Mouse (Mus musculus): Measurements from ENCODE around the gene Pik3cb. TPM values are rescaled to one million over a fixed set of nuclear protein-coding genes. Genes with fewer than 3 reads are reported as not detected.
A peak's percentile ranks its signal among the peaks of the same experiment; 100 is the strongest.

Gene Pik3cb
- polyA plus RNA-seq, 1 experiment from 2014 or later = 2.3 TPM

DNA sequence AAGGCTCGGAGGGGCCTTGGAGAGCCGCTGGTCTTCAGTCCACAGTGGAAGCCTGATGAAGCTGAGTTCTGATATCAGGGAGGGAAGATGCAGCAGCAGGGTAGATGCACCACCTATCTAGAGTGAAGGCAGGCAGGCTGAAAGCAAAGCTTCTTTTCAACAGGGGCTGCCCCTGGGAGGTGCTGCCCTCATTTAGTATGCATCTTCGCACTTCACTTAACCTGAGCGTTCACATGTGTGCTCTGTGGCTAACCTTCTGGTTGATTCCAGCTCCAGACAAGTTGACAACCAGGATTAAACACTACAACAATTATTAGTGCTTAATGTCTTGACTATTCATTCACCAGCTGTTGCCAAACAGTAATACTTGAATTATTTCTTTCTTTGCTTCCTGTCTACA lies 146.3 kb downstream of the Pik3cb start:
- ATAC-seq = no peak
- TF ChIP-seq EP300 (IDR thresholded peaks at IDR 0.05; ENCODE audit: low read depth) = no peak
- no peak overlapping the region for H3K9ac ChIP-seq (replicated peaks)

DNA sequence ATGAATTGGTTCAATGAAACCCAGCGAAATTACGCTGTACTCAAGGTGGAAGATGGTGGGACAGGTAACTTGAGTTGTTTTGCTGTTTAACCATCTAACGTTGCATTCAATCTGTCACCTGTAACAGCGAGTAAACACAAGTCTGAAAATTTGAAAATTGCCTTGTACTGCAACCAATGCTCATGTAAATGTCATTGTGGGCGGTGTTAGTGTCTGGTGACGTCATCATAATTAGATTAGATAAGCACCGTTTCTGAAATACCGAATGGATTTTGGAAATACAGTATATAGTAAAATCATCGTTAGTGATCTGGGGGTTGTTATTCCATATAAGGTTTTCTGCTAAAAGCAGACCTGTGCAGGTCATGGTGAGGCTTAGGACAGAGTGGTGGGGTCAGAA lies 153.3 kb downstream of the Pik3cb start:
- Histone ChIP-seq H3K4me1 (ENCODE audit: insufficient read depth) (peaks cover 17% of the 10 kb centered on the region), H3K36me3 (replicated peaks; ENCODE audit: insufficient read depth, low read length) (no peaks in the 10 kb centered on the region), H3K4me3 (ENCODE audit: low read depth, low read length) (peak overlapping the region; percentile 80), H3K4me2 (ENCODE audit: low read depth, low read length) (peak overlapping the region; percentile 100), H3K9me3 (ENCODE audit: low read length) (no peaks in the 10 kb centered on the region), H3K9ac (replicated peaks) (peak overlapping the region; percentile 80), H3K27me3 (ENCODE audit: insufficient read depth, low read length) (0 out of 2 replicates have a peak, but pooled peaks cover 15% of the 10 kb centered on the region), H3K27ac (ENCODE audit: low read depth) (no peak overlapping the region)
- no peak for DNase-seq
- no peak for TF ChIP-seq EP300 (IDR thresholded peaks at IDR 0.05; ENCODE audit: low read depth)
- TF ChIP-seq CTCF (IDR thresholded peaks at IDR 0.05; ENCODE audit: low read depth) = no peak
- WGBS (ENCODE audit: insufficient replicate concordance) = 45% methylated on average over 9 of the region's 9 CpGs
- no peak for ATAC-seq

More for the DNA sequence above, 146.3 kb downstream of the Pik3cb start:
- DNase-seq = no peak
- H3K4me3 ChIP-seq (ENCODE audit: low read depth, low read length) = no peak overlapping the region
- WGBS (ENCODE audit: insufficient replicate concordance) = 91% methylated on average over 4 of the region's 4 CpGs
- peaks cover 10% of the 10 kb centered on the region for H3K36me3 ChIP-seq (replicated peaks; ENCODE audit: insufficient read depth, low read length)
- no peaks in the 10 kb centered on the region for H3K27me3 ChIP-seq (ENCODE audit: insufficient read depth, low read length)
- H3K4me2 ChIP-seq (ENCODE audit: low read depth, low read length) = no peak overlapping the region
- no peaks in the 10 kb centered on the region for H3K9me3 ChIP-seq (ENCODE audit: low read length)
- no peak overlapping the region for H3K27ac ChIP-seq (ENCODE audit: low read depth)
- no peaks in the 10 kb centered on the region for H3K4me1 ChIP-seq (ENCODE audit: insufficient read depth)

Other genes with a start within 250 kb of the Pik3cb start
- not detected in 2 replicates for gene 7420426K07Rik, start 237.5 kb downstream of the Pik3cb start, polyA plus RNA-seq (2015; fragmentation: Nextera tagmentation; extraction: Ambion mirVana)
- gene Foxl2, start 185.3 kb downstream of the Pik3cb start, polyA plus RNA-seq (2015; fragmentation: Nextera tagmentation; extraction: Ambion mirVana) = not detected in 2 replicates
- 16.2 and 16.7 TPM in 2 replicates for gene Faim, start 154.2 kb downstream of the Pik3cb start, polyA plus RNA-seq (2015; fragmentation: Nextera tagmentation; extraction: Ambion mirVana)
- gene Gm1123, start 104.9 kb downstream of the Pik3cb start, polyA plus RNA-seq (2015; fragmentation: Nextera tagmentation; extraction: Ambion mirVana) = 0.07 TPM in 1 of 2 replicates, not detected in the other
- not detected in 2 replicates for gene Faiml, start 96.6 kb upstream of the Pik3cb start, polyA plus RNA-seq (2015; fragmentation: Nextera tagmentation; extraction: Ambion mirVana)
- gene Cep70, start 102.7 kb upstream of the Pik3cb start, polyA plus RNA-seq (2015; fragmentation: Nextera tagmentation; extraction: Ambion mirVana) = 11.4 and 14.8 TPM in 2 replicates
- 0.06 and 0.13 TPM in 2 replicates for gene Esyt3, start 217.9 kb upstream of the Pik3cb start, polyA plus RNA-seq (2015; fragmentation: Nextera tagmentation; extraction: Ambion mirVana)